Mouse (Mus musculus): Measurements from ENCODE around the gene Rcsd1. TPM values are rescaled to one million over a fixed set of nuclear protein-coding genes. Genes with fewer than 3 reads are reported as not detected.

Rcsd1 gene
- total RNA-seq, 2 experiments from 2014 or later = 6.4 to 8.5 TPM

DNA sequence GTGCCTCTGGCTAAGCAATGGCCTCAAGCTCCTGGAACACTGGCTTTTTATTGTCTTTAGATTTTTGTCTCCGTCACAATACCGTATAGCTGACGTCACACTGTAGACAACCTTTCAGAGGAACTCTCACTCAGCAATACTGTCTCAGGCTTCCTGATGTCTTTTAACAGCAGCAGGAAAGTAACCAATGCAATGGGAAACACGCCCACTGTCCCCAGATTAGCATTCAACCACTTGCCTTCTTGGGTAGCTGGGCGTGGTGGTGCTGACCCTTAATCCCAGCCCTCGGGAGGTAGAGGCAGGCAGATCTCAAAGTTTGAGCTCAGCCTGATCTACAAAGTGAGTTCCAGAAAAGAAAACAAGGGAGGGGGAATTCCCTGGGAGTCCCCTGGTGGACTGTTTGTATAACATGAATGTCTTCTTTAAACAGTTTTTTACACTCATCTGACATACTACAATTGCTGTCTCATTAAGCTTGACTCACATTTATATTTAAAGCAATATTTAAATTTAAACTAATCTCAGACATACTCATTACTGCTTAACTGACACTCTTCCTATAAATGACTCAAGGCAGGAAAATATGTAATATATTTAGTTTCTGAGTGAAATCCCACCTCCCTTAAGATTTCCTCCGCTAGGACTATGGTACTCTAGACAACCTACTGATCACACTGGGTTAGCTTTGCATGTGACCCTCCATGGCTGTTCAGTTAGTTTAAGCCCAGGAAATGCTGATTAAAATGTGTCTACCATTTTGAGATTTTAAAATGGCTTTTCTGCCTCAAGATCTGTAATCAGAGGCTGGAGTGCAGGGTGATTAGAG is 99.8 kb downstream of the Rcsd1 start:
- intact Hi-C loops (cut with DNase I) = no loop called here
- DNase-seq (ENCODE audit: low spot score in 2 of 2) = no peak

DNA sequence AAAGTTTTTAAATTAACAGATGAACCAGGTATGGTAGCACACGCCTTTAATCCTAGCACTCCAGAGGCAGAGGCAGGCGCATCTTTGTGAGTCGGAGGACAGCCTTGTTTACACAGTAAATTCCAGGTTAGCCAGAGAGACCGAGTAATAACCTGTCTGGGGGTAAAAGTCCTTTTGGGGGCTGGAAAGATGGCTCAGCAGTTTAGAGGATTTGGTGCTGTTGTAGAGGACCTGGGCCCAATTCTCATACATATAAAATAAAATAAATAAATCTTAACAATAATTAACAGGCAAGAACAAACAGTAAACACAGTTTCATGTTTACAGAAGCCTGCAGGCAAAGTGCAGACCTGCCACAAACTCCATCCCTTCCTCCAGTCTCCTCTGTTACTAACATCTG is 100.7 kb downstream of the Rcsd1 start:
- no peak for DNase-seq (ENCODE audit: low spot score in 2 of 2)

DNA sequence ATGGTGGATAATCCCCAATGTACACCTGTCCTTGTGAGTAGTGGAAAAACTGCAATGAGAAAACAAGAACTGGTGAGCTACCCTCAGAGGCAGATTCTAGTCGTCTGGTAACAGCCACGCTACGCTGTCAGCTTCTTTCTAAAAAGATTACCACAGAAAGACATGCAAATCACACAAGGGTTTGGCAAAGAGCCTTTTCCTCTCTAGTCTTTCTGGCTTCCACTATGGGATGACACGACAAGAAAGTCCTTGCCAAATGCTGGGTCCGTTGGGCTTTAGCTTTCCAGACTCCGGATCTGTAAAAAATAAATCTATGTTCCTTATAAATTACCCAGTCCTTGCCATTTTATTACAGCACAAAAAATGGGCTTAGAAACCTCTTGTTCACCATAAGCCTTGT is 103.8 kb downstream of the Rcsd1 start:
- intact Hi-C loops (cut with DNase I) = no loop called here
- peak in 1 of 2 experiments; percentile 46 for DNase-seq (ENCODE audit: low spot score in 2 of 2)

More for the DNA sequence above, 100.7 kb downstream of the Rcsd1 start:
- intact Hi-C loops (cut with DNase I) = no loop called here

DNA sequence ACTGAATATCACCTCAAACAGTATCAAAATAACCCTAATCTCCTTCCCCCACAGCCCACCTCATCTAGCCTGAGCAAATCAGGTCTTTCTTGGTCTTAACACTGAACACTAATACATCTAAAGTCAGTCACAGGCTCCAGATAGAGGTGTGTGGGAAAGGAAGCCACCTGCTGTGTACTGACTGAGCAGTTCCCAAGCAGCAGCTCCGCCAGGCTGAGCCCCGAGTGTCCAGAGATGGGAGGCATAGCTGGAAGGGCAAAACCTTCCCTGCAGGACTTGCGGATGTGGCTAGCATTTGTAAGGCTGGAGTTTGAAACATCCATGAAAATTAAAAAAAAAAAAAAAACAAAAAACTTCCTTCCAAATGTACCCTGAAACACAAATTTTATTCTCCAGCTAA is 104.4 kb downstream of the Rcsd1 start:
- intact Hi-C loops (cut with DNase I) = no loop called here
- DNase-seq (ENCODE audit: low spot score in 2 of 2) = no peak

DNA sequence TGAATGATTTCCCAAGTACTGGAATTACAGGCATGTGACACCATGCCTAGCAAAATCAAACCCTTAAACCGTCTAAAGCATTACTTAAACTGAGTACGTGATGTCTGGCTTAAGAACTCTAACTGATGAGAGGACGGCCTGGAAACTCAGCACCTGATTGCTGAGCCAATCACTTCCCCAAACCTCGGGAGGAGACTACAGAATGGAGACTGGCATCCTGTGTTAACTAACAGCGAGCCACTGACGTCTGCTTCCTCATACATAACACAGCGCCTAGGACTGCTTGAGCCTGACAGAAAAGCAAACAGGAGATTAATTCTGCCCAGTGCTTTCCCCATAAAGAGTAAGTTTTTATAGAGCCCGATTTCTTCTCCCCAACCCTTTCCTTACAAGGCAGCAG is 105.4 kb downstream of the Rcsd1 start:
- intact Hi-C loops (cut with DNase I) = no loop called here
- no peak for DNase-seq (ENCODE audit: low spot score in 2 of 2)

DNA sequence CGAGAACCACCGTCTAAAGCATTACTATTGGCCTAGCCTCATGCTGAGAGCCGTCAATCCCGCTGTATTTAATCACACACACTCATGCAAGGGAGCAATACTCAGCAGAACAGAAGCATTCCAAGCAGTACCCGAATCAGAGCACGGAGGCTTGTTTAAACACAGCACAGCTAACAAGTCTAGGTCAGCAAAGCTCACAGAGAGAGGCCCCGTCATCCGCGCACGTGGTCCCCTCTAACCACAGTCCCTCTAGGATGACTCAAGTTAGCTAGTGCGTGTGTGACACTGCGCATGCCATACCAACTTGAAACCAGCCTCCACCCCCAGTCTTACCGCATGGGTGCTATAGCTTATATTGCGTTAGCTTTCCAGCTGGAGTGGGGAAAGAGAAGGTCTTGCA is 106.3 kb downstream of the Rcsd1 start:
- no peak for DNase-seq (ENCODE audit: low spot score in 2 of 2)
- intact Hi-C loops (cut with DNase I) = no loop called here

DNA sequence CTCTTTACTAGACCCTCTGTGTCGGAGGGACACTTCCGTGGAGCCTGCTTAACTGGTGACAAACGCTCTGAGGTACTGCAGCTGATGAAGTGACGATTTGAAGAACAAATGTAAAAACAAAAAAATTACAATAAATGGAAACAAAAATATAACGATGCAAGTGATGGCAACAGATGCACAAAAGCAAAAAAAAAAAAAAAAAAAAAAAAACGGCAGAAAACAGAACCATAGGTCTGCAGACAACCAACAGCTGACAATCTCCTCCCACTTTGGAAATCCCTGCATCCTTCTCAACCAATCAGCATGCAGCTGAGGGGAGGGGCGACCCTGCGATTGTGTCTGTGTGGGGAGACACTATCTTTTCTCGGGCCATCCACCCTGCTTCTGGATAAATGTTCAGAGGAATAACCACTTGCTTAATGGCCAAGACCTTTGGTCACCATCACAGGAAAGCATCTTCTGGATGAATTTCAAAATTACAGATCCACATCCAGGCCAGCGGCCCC is 107.7 kb downstream of the Rcsd1 start:
- intact Hi-C loops (cut with DNase I) = no loop called here
- DNase-seq (ENCODE audit: low spot score in 2 of 2) = no peak

Small RNAs within 50 kb of the gene (microRNA-seq; reads per million reads assigned to microRNA genes)
- gene Gm44458 = 0 reads per million in 2 experiments

Other genes with a start within 250 kb of the Rcsd1 start
- 10 to 100 TPM; 95.2 to 98.5 TPM for gene Dcaf6, start 249.3 kb downstream of the Rcsd1 start, total RNA-seq (2021)
- 100 to 1,000 TPM; 148 to 156 TPM for gene Mpc2, start 249.1 kb downstream of the Rcsd1 start, total RNA-seq (2021)
- gene Adcy10, start 224.6 kb downstream of the Rcsd1 start, total RNA-seq (2021) = 1 to 10 TPM in 1 of 2 experiments, under 1 TPM in 1; 0.53 to 1.3 TPM
- 10 to 100 TPM; 52.5 to 61.7 TPM for gene Mpzl1, start 75.2 kb downstream of the Rcsd1 start, total RNA-seq (2021)
- gene Creg1, start 54.0 kb upstream of the Rcsd1 start, total RNA-seq (2021) = 10 to 100 TPM; 25.1 to 28.5 TPM
- gene Cd247, start 78.9 kb upstream of the Rcsd1 start, total RNA-seq (2021) = not detected